Mouse (Mus musculus): ENCODE data around the gene Stx12. TPM values are rescaled to one million over a fixed set of nuclear protein-coding genes. Genes with fewer than 3 reads are reported as not detected.

Stx12 gene
- polyA plus RNA-seq, 1 experiment, result 19.2 TPM

DNA sequence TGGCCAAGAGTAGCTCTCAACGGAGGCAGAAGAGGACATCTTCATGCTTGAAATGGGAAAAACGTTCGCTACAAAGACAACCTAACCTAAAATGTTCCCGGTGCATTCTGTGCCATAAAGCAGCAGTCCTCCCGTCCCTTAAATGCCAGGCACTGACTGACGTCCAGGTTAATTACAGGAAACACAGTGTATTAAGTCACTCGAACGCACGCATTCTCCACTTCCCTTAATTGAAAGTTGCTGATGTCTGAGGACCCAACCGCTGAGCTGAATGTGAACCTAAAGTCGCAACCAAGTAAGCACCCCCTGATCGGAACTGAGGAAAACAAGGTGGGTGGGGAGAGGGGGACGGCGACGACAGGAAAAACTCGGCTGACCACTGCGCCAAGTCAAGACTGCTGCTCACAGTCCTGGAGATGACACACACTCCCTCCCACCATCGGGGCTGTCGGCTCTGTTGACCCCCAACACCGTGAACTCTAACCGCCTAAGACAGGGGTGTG is 697 bp downstream of the Stx12 start:
- H3ac ChIP-seq (ENCODE audit: control insufficient read depth, insufficient read length, low read depth), result peak overlapping the region; percentile 94
- H3K79me2 ChIP-seq (ENCODE audit: control insufficient read depth, insufficient read depth), result peaks cover 56% of the 10 kb centered on the region
- TF ChIP-seq CEBPB (IDR thresholded peaks at IDR 0.05; ENCODE audit: low read depth) (no peak), CTCF (IDR thresholded peaks at IDR 0.05; ENCODE audit: control insufficient read depth, insufficient read depth, insufficient read length) (no peak), MAX (IDR thresholded peaks at IDR 0.05) (no peak), USF1 (IDR thresholded peaks at IDR 0.05; ENCODE audit: low read depth) (no peak), MYOD1 (IDR thresholded peaks at IDR 0.05; ENCODE audit: control insufficient read depth, insufficient read length, low read depth) (no peak)
- H3K79me3 ChIP-seq (ENCODE audit: low read depth), result peaks cover 48% of the 10 kb centered on the region
- no peaks in the 10 kb centered on the region for H3K27me3 ChIP-seq (ENCODE audit: control insufficient read depth, insufficient read depth, insufficient read length)
- peaks cover 16% of the 10 kb centered on the region for H3K36me3 ChIP-seq (ENCODE audit: control insufficient read depth, insufficient read depth)
- H3K4me3 ChIP-seq (ENCODE audit: insufficient read depth, poor library complexity, severe bottlenecking), result peak overlapping the region; percentile 97

DNA sequence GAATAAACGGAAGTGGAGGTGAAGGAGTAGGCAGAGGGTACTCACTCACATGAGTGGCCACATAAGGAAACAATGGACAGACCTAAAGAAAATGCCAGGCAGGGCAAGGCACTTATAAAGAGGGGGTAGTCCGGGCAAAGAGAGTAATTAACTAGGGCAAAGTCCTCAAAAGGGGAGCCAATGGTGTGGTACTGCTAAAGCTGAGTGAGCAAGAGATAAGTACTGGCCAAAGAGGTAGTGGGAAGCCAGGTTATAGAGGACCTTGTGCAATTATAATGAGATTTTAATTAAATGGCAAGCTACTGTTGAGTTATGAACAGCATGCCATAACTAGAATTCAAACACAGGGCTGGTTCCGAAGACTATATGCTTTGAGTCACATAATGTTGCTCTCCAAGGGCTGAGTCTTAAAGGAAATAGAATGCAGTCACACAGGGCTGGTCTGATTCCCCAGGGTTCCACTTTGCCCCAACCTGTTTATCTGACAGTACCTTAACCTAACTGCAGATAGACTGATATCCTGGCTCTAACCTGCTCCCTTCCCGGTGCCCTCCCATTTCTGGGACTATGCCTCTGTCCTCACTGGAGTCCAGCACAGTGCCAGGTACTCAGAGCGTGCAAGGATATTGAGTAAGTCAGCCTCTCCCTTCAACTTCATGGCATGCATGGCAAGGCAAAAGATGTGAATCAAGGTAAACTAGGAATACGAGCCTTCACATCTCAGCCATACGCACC is 9.8 kb downstream of the Stx12 start:
- TF ChIP-seq MYOD1 (IDR thresholded peaks at IDR 0.05; ENCODE audit: control insufficient read depth, insufficient read length, low read depth) (no peak), MYOG (IDR thresholded peaks at IDR 0.05; ENCODE audit: control insufficient read depth, extremely low read depth, insufficient read length) (no peak), USF1 (IDR thresholded peaks at IDR 0.05; ENCODE audit: low read depth) (no peak), FOSL1 (IDR thresholded peaks at IDR 0.05; ENCODE audit: insufficient read depth, low read length, poor library complexity, severe bottlenecking) (no peak), MAX (IDR thresholded peaks at IDR 0.05) (no peak), CTCF (IDR thresholded peaks at IDR 0.05; ENCODE audit: control insufficient read depth, insufficient read depth, insufficient read length) (no peak), CEBPB (IDR thresholded peaks at IDR 0.05; ENCODE audit: low read depth) (no peak)
- H3K27me3 ChIP-seq (ENCODE audit: control insufficient read depth, insufficient read depth, insufficient read length), result no peaks in the 10 kb centered on the region
- H3K4me3 ChIP-seq (ENCODE audit: insufficient read depth, poor library complexity, severe bottlenecking), result no peak overlapping the region
- no peak overlapping the region for H3ac ChIP-seq (ENCODE audit: control insufficient read depth, insufficient read length, low read depth)
- H3K79me2 ChIP-seq (ENCODE audit: control insufficient read depth, insufficient read depth), result peaks cover 83% of the 10 kb centered on the region
- peaks cover 23% of the 10 kb centered on the region for H3K36me3 ChIP-seq (ENCODE audit: control insufficient read depth, insufficient read depth)
- H3K79me3 ChIP-seq (ENCODE audit: low read depth), result peaks cover 49% of the 10 kb centered on the region

DNA sequence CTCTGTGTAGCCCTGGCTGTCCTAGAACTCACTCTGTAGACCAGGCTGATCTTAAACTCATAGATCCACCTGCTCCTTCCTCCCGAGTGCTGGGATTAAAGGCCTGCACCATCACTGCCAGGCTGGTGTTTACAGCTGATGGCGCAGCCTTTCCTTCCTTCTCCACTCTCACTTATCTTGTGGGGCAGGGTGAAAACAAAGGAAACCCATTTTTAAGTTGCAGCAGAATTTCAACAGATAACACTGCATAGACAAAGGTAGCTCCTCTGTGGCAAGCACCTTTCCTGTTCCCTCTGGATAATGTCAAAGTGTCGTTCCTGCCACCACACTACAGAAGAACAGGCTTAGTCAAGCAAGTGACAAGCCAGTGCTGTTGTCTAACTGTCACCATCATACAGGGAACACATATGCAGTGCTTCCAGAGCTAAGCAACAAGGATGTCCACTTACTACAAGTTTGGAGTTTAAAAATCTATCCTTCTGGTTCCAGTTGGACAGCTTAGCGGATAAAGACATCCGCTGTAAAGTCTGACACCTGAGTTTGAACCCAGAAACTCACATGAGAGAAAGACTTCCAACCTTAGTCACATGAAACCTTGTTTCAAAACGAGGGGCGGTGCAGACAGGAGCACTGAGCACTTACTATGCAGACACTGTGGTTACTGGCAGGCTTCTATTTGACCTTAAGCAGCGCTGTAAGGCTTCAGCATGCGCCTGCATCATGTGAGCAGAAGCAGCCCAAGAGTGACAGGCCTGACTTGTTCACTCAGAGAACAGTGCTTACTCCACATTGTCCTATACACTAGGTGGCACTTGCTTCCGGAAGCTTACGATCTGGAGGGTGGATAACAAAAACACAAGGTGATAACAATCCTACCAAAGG is 10.6 kb downstream of the Stx12 start:
- no peak overlapping the region for H3ac ChIP-seq (ENCODE audit: control insufficient read depth, insufficient read length, low read depth)
- peaks cover 30% of the 10 kb centered on the region for H3K36me3 ChIP-seq (ENCODE audit: control insufficient read depth, insufficient read depth)
- H3K79me3 ChIP-seq (ENCODE audit: low read depth), result peaks cover 42% of the 10 kb centered on the region
- H3K4me3 ChIP-seq (ENCODE audit: insufficient read depth, poor library complexity, severe bottlenecking), result no peak overlapping the region
- peaks cover 75% of the 10 kb centered on the region for H3K79me2 ChIP-seq (ENCODE audit: control insufficient read depth, insufficient read depth)
- no peak for TF ChIP-seq CEBPB (IDR thresholded peaks at IDR 0.05; ENCODE audit: low read depth)
- H3K27me3 ChIP-seq (ENCODE audit: control insufficient read depth, insufficient read depth, insufficient read length), result no peaks in the 10 kb centered on the region

DNA sequence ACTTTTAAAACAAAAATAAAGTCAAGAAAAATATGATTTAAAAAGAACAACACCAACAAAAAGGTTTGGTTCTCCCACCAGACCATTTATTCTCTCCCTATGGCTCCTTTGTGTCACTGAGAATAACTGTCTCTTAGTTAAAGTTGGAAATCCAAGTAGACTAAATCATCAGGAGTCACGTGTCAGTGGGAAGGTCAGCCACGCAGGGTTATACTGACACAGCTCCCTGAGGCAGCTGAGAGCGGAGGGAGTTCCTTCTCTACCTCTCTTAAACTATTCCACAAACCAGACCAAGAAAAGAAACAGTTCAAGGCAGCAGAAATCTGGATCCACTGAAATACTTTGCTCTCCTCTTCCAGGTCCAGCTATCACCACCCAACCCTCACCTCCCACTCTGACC is 13.2 kb downstream of the Stx12 start:
- H3K79me3 ChIP-seq (ENCODE audit: low read depth), result peaks cover 20% of the 10 kb centered on the region
- no peaks in the 10 kb centered on the region for H3K27me3 ChIP-seq (ENCODE audit: control insufficient read depth, insufficient read depth, insufficient read length)
- peaks cover 49% of the 10 kb centered on the region for H3K79me2 ChIP-seq (ENCODE audit: control insufficient read depth, insufficient read depth)
- no peak overlapping the region for H3K4me3 ChIP-seq (ENCODE audit: insufficient read depth, poor library complexity, severe bottlenecking)
- H3K36me3 ChIP-seq (ENCODE audit: control insufficient read depth, insufficient read depth), result peaks cover 54% of the 10 kb centered on the region
- TF ChIP-seq MAX (IDR thresholded peaks at IDR 0.05), result no peak
- H3ac ChIP-seq (ENCODE audit: control insufficient read depth, insufficient read length, low read depth), result no peak overlapping the region

DNA sequence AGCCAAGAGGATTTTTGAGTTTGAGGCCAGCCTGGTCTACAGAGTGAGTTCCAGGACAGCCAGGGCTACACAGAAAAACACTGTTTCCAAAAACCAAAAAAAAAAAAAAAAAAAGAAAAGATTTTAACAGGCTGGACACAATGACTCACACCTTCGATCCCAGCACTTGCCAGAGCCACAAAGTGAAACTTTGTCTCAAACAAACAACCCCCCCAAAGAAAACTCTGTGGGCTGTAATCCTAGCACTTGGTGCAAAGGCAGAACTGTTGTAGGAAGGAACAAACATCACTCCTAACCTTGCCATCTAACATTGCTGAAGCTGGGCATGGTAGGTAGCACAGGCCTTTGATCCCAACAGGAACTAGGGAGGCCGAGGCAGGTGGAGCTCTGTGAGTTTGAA is 19.5 kb downstream of the Stx12 start:
- H3K36me3 ChIP-seq (ENCODE audit: control insufficient read depth, insufficient read depth), result peaks cover 71% of the 10 kb centered on the region
- no peaks in the 10 kb centered on the region for H3K27me3 ChIP-seq (ENCODE audit: control insufficient read depth, insufficient read depth, insufficient read length)
- H3K4me3 ChIP-seq (ENCODE audit: insufficient read depth, poor library complexity, severe bottlenecking), result no peak overlapping the region
- peak overlapping the region; percentile 18 for H3ac ChIP-seq (ENCODE audit: control insufficient read depth, insufficient read length, low read depth)
- H3K79me2 ChIP-seq (ENCODE audit: control insufficient read depth, insufficient read depth), result no peaks in the 10 kb centered on the region
- no peak for TF ChIP-seq CEBPB (IDR thresholded peaks at IDR 0.05; ENCODE audit: low read depth)
- TF ChIP-seq MYOG (IDR thresholded peaks at IDR 0.05; ENCODE audit: control insufficient read depth, extremely low read depth, insufficient read length), result no peak
- TF ChIP-seq FOSL1 (IDR thresholded peaks at IDR 0.05; ENCODE audit: insufficient read depth, low read length, poor library complexity, severe bottlenecking), result no peak
- TF ChIP-seq MYOD1 (IDR thresholded peaks at IDR 0.05; ENCODE audit: control insufficient read depth, insufficient read length, low read depth), result no peak
- TF ChIP-seq USF1 (IDR thresholded peaks at IDR 0.05; ENCODE audit: low read depth), result no peak
- no peak for TF ChIP-seq MAX (IDR thresholded peaks at IDR 0.05)
- no peak for TF ChIP-seq CTCF (IDR thresholded peaks at IDR 0.05; ENCODE audit: control insufficient read depth, insufficient read depth, insufficient read length)
- H3K79me3 ChIP-seq (ENCODE audit: low read depth), result no peaks in the 10 kb centered on the region

DNA sequence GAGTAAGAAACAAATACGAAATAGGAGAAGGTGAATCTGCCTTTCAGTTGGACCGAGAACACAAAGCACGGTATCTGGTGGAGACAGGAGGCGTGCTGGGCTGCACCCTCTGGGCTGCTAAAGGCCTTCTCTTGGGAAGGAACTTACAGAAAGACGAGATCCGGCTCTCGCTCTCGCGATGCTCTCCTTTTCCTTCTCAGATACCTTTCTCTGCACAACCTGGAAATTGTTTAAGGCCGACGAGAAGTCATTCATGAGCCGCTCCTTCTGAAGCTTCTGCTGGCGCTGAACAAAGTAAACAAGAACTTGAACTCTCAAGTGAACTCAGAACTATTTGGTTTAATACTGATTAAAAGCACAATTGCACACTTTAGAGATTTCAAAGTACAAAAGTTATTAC is 21.3 kb downstream of the Stx12 start:
- H3K4me3 ChIP-seq (ENCODE audit: insufficient read depth, poor library complexity, severe bottlenecking), result no peak overlapping the region
- H3K79me2 ChIP-seq (ENCODE audit: control insufficient read depth, insufficient read depth), result no peaks in the 10 kb centered on the region
- TF ChIP-seq CEBPB (IDR thresholded peaks at IDR 0.05; ENCODE audit: low read depth), result no peak
- TF ChIP-seq CTCF (IDR thresholded peaks at IDR 0.05; ENCODE audit: control insufficient read depth, insufficient read depth, insufficient read length), result no peak
- TF ChIP-seq FOSL1 (IDR thresholded peaks at IDR 0.05; ENCODE audit: insufficient read depth, low read length, poor library complexity, severe bottlenecking), result no peak
- H3K79me3 ChIP-seq (ENCODE audit: low read depth), result no peaks in the 10 kb centered on the region
- no peaks in the 10 kb centered on the region for H3K27me3 ChIP-seq (ENCODE audit: control insufficient read depth, insufficient read depth, insufficient read length)
- H3K36me3 ChIP-seq (ENCODE audit: control insufficient read depth, insufficient read depth), result peaks cover 71% of the 10 kb centered on the region
- no peak overlapping the region for H3ac ChIP-seq (ENCODE audit: control insufficient read depth, insufficient read length, low read depth)

All from C2C12 (cell line).